Mouse (Mus musculus) liver, postnatal 0 days (tissue): Measurements from ENCODE around the gene Arid3c.
"Not testable (repeated sequence)": the region's sequence is repeated elsewhere in the genome, so short reads cannot be mapped to it uniquely, and the experiment has no call there.

Experiments used
- CTCF ChIP-seq: sonication (generic); IDR thresholded peaks from 2 replicates; pipeline ENCODE4 v1.5.1; 2016; ENCODE audit warnings: antibody characterized with exemption, low read depth
- EP300 ChIP-seq: IDR thresholded peaks from 2 replicates; pipeline ENCODE4 v1.6.1; 2016; ENCODE audit warnings: antibody characterized with exemption, low read depth, mild to moderate bottlenecking

GRCm38 (mm10) chr4:41696930-41697841 lies 33.8 kb downstream of the Arid3c start, which contains the start of gene Cntfr:
- peak; percentile 75 for TF ChIP-seq CTCF
- TF ChIP-seq EP300 = not testable (repeated sequence)
